Mouse (Mus musculus) mouse trophoblast stem cell (cell line): Measurements from ENCODE around the gene Rad51b.

ENCODE experiments used
- in situ Hi-C, 2 experiments: fragments of 300-500 bp; cut with MseI, MboI; formaldehyde crosslinking; loops; 2 replicates in 1 of 2; 3 replicates in 1 of 2; pipeline ENCODE4 v1.15.1; 2025

Gene Rad51b

DNA sequence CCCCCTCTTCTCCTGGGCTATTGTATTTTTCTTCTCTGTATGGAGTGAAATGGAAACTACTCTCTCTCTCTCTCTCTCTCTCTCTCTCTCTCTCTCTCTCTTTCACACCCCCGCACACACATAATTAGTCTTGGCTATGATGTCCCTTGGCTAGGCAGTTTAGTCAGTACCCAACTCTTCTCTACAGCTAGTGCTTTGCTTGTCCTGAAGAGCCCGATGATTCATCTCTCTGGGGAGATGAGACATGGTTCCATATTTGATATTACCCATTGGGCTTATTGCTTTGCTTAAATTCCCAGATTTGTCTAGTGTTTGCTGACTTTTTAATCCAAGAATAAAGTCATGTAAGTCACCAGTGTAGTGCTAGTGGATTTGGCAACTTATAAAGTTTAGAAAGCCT, 429.0 kb downstream of the Rad51b start:
- in situ Hi-C loops = no loop called here

DNA sequence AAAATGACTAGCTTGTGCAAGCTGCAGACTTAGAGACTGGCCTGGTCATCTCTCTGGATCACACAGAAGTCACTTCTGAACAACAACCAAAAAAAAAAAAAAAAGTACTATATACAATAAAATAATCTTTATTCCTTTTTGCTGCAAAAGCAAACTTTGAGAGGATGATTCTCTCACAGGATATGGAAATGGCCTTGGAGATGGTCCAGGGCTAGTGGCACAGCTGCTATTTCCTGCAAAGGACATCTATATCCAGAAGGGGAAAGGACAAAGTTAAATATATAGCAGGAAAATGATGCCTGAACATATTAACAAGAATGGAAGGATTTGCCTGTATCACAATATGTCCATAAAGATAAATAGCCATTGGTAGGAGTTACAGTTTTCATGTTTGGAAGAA, 429.9 kb downstream of the Rad51b start:
- in situ Hi-C loops = no loop called here

DNA sequence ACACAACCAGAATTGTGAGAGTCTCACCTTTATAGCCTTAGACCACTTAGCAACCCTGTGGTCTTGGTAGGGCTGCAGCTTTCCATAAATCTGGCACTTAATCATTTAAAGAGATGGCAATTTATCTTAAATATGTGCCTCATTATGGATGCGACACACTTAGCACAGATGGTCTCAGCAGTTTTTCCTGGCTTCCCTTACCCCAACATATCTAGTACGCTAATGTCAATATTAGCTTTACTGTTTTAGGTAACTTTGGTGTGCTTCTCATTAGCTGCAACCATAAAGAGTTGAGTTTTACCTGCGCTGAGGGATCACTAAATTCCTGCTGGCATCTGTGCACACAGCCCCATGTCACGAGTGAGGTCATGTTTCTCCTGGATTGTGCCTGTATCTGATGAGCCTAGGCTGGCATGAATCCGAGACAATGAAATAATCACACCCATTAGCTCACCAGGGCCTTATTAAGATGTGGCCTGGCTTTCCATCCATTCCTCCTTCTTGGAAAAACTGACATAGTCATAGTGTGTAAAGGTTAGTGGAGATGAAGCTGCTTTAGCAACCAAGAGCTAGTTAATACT, 432.9 kb downstream of the Rad51b start:
- in situ Hi-C loops = no loop called here

DNA sequence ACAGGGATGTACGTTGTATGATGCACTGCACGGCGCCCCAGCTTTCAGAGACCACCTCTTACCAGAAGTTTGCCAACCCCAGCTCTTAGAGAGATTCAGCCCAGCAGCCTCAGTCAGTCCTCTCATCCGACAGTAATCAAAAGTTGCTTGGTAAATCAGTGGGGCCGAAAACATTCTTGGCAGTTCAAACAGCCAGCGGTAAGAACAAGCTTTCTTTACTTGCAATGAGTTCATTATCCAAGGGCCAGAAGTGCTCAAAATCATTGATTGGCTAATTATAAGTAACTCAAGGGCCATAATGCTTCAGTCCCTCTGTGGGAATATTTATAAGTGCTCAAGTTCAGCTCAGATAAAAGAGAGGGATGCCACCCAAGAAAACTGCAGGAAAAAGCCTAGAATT, 434.8 kb downstream of the Rad51b start:
- in situ Hi-C loops = no loop called here

DNA sequence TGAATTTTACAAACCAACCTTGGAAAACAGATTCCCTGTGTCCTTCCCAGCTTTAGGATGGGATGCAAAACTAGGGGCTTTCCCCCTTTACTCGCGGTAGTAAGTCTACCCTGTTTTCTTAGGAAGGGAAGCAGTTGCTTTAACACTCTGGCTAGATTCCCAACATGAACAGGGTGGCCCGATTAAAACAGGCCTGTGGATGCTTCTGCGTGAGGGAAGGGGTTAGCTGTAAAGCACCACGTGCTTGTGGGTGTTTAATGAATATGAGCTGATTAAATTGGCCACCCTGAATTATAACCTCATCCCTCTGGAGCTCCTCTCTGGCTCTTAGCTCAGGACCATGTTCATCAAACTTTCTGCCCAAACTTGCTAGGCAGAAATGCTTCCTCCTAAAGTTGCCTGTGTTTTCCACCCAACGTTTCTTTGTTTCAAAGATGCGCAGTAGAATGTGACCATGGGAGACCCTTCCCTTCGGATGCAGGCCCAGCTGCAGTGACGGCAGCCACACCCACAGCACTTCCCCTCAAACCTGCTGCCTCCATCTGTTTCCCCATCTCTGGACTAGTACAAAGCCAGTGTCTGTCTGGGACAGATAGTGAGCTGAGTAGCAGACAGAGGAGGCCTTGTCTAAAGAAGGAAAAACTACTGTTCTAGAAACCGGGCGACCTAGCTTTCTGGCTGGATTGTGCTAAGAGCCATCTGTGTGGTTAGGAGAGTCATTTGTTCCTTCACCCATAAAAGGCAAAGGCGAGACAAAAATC, 435.5 kb downstream of the Rad51b start:
- in situ Hi-C loops = no loop called here

DNA sequence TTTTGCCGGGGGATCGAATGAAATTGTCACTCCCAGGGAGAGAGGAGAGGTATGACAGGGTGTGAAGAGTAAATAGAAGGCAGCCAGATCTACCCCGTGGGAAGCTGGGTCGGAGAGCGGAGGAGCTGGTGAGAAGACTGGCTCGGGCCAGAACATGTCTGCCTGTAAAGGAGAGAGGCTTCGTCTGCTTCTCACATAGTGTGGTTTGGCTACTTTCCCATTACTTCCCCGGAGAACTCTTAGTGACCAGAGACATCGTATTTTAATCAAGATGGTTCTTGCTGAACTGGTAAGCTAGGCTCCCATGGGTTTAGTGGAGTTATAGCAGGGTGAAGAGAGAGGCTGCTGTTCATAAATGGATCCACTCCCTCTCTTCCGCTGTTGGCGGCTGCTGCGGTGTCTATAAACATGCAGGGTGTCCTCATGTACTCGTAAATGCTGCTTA, 438.3 kb downstream of the Rad51b start:
- in situ Hi-C loops = no loop called here

DNA sequence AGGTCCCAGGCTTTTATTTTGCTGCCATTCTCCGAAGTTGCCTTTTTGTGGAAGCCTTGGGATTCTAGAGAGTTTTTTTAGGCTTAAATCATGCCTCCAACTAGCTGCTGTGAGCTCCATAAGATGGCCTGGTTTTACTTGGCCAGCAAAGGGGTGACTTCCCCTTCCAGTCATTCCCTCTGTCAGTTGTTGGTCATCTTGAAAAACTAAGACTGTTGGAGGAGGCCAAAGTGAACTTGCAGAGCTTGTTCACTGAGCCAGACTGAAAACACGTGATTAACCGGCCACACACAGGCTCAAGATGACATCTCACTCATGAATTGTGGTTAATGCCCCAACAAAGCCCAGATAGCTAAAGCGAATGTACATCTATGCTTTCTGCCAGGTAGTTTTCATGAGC, 438.8 kb downstream of the Rad51b start:
- in situ Hi-C loops = no loop called here

DNA sequence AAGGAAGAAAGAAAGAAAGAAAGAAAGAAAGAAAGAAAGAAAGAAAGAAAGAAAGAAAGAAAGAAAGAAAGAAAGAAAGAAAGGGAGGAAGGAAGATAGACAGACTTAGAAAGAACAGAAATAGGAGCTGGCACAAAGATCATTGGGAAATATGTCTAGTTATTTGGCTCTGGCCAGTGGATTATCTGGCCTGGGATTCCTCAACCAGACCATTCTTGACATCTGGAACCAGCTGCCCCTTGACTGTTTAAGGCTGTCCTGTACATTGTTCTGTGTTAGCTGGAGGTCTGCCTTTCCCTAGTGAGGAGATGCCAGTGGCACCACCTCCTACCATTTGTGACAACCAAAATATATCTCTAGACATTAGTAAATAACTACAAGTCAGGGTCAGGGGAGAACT, 441.6 kb downstream of the Rad51b start:
- in situ Hi-C loops = no loop called here

DNA sequence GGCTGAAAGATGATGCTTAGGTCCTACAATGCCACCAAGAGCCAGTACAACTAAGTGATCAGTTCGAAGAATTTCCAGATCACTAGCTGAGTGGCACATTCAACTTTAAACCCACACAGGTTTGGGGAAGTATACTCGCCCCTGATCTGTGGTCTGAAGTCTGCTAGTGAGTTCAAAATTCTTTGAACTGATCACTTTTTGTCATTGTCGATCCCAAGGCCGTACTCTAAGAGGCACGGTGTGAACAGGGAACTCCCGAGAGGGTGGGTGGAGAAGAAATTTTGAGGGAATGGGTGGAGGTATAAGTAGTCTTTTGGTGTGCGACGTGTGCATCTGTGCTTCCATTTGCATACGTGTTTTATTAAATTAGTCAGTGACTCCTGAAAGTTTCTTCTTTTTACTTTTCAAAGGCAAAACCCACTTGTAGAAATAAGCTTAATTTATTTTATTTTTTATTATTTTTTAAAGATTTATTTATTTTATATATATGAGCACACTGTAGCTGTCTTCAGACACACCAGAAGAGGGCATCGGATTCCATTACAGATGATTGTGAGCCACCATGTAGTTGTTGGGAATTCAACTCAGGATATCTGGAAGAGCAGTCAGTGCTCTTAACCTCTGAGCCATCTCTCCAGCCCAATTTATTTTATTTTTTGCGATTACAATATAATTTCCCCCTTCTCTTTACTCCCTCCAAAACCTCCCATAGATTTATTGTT, 443.0 kb downstream of the Rad51b start:
- in situ Hi-C loops = no loop called here

DNA sequence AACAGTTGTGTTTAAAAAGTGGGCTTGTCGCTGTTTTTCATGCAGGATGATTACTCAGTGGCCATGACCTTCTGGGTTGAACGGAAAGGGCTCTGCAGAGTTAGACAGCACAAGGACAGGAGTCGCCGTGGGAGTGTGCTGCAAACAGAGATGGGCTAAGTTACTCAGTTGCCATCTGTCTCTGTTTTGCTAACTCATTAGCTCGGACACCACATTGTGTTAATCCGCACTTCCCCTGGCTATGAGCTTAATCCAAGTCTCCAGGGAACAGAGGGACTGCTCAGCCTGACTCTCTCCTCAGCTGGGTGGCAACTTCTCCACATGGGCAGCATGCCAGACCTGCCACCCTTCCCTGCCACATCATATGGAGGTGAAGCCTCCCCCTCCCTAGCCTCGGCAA, 445.1 kb downstream of the Rad51b start:
- in situ Hi-C loops = no loop called here

DNA sequence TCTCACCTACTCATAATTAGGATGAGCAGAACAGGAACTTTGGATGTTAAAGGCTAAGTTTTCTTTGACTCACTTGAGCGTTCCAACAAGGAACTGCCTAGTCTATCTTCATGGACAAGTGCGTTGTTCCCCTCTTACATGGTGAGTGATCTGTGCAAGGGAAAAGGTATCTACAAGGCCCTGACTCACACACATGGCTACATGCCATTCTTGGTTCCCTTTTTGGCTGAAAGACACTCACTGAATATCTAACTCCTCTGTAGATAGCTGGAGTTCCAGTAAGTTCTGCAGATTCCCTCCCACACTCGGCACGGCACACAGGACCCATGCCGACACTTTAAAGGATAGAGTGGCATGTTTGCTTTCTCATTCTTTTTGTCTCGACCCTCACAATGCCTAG, 447.0 kb downstream of the Rad51b start:
- in situ Hi-C loops = no loop called here

DNA sequence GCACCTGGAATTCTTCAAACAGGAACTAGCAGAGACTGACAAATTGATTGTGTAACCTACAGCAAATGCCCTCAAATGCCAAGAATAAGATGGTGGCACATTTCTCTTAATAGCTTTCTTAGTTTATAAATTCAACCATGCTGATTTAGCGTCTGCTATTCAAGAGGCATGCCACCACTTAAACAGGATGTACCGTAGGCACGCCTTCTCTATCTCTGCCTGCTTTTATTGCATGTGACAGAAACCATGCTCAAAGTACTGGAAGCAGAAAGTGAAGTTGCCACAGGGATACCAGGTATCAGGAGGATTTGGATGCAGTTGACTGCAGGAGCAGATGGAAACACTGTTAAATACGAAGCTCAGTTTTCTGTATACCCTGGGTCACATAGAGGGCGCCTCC, 448.1 kb downstream of the Rad51b start:
- in situ Hi-C loops = no loop called here

DNA sequence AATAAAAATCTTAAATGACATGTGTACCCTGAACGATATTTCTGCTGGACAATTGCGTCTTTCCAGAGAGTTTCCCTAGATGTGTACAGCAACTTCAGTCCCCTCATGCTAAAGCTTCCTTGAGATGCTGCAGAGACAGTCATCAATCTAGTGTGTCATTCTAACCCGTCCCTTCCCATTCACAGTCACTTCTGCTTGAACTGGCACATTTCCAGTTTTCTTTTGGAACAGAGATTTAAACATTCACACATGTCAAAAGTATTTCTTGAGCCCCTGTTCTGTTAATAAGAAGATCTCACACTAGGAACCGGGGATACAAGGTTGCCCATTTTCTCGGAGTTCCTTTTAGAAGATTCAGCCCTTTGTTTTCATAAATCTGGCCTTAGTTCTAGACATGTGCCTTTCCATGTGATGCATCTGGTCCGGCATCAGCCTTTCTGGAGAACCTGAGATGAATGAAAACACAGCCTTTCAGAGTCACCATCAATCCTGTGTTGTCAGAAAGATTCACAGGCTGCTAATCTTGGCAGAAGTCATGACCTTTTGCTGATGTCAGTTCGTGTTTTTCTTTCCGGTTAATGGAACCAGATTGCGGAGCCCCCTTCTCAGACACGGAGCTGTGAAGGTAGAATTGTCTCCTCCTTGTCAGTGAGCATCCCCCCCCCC, 448.9 kb downstream of the Rad51b start:
- in situ Hi-C loops = no loop called here

DNA sequence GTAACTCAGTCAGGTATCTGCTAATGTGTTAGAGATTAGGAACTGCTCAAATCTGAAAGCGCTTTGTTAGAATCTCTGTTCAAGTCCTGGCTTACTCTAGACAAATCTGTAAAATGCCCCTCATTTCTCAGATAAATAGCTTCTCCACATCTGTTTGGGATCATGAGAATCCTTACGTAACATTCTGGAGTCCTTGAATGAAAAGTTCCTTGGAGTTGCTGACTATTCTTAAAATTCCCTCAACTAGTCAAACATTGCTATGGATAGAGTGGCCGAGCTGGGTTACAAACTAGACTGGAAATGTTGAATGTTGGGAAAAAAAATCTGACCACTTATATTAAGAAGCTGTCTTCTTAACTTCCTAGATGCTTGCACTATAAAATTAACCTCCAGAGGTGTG, 450.5 kb downstream of the Rad51b start:
- in situ Hi-C loops = no loop called here

DNA sequence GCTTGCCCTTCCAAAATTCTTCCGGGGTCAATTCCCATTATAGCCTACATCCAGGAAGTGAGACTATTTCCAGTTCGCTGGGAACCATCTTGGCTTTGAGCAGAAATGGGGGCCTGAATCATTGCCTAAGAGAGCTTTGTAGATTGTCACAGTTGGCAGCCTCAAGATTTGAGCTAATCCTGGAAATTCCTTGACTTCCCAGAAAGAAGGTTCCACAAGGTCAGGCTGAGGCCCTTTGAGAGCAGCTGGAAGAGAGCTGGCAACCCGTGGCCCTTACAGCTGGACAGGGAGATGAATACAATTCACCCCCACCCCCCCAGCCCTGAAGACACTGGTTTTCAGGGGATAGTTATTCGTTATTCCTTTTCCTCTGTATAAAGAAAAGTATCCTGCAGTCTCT, 451.8 kb downstream of the Rad51b start:
- in situ Hi-C loops = no loop called here

DNA sequence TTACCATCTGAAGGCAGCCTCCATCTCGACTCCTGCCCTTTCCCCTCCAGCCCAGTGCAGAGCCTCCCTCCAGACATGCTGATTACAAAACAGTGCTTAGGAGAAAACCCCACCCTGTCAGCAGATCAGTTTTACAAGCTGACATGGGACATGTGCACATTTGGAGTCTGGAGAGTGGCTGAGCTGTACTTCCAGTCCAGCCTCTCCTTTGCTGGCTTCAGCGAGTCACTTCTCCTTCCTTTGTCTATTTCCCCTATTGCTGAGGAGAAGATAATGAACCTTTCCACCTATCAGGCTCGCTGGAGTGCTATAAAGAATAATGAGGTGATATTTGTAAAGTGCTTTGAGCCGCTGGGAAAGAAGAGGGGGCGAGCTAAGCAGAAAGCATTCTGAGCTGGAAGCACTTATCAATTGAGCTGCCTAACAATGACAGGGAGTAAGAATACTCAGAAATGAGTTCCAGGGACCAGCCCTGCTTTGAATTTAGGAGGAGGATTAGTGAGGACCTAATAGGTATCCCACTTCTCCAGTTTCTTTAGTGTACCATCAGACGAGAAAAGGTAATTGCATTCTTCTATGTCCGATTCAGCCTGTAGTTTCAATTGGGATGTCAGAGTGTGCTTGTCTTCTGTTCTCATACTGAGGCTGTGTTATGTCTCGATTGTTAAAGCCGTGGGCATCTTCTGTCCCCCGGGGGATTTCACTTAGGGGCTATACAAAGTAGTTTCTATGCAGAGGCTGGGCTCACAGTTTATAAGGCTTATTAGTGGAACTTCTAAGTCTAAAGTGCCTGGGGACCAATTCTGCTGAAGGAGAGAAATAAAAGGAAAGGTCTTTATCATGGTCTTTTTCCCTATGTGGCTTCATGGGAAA, 453.4 kb downstream of the Rad51b start:
- in situ Hi-C loops = no loop called here

DNA sequence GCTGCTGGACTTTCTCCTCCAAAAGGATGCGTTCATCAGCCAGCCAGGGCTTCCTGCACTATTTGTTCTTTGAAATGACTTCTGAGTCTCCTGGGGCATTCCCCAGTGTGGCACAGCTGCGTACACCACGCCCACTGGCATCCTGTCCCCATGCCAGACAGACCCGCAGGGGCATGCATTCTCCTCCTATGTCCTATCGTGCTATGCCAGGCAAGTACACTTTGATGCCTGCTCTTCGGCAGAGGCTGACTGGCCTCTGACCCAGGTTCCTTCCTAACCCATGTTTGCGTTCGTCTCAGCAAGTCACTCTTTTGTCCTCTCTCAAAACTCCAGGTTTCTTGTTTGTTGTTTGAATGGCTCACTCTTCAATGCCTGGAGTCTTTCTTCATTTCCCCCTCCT, 454.7 kb downstream of the Rad51b start:
- in situ Hi-C loops = no loop called here

DNA sequence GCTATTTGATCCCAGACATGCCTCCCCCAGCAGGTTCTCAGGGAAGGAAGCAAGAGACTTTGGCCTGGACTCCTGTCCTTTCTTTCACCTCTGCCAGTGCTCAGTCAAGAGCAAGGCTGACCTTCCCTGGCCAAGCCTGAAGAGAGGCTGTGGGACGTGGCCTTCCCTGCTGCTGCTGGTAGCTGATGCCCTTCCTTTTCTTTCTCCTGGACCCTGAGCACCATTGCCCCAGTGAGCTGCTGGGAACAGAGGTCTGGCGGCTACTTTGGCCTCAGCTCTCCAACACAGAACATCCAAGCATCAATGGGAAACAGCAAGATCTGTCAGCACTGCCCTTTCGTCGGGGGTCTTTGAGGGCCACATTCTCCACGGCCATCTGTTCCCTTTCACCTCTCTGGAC, 455.1 kb downstream of the Rad51b start:
- in situ Hi-C loops = no loop called here

DNA sequence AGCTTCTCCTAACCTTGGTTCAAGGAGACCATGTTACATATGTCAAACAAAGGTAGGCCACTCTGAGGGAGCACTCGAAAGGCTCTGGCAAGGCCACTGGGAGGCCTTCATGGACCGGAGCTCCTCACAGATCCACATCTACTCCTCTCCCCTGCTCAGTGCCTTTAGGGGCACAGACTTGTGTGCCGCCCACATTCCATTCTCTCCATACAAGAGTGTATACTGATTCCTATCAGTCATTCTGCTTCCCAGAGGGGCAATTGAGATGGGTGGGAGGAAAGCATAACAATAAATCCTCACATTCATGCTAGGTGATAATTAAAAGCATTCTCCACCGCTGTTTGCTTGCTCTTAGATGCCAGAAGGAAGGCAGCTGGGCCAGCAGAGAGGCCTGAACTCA, 458.5 kb downstream of the Rad51b start:
- in situ Hi-C loops = no loop called here

DNA sequence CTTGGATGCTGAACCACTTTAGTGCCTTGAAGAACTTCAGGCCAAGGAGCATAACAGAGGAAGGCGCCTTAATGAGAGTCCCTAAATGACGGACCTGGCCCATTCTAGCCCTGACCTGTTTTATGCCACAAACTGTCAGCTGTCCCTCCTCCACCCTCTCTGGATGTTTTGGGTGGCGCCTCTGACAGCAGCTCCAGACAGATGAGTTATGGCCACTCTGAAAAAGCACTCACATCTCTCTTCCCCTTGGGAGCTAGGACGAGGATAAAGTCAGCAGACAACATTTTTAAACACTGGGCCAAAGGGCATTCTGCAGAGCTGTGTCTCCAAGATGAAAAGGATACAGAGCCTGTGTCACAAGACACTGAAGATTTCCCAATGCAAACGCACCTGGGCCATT, 459.3 kb downstream of the Rad51b start:
- in situ Hi-C loops = no loop called here

DNA sequence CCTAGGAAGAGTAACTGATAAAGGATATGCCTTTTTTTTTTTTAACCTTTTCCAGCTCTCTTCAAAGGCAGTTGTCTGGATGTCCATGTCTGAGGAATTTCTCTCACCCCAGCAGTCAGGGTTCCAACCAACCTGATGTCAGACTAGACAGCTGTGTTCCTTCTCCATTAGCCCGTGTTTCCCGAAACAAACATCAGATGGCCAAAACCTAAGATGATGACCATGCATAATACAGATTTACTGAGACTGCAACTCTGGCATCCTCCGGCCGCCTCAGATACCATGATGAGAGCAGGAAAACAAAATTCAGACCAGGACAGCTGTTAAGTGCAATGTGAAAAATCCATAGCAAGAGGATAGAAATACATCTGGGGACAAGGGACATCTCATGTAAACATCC, 460.7 kb downstream of the Rad51b start:
- in situ Hi-C loops = no loop called here
